Mouse (Mus musculus) heart, embryonic 13.5 days (tissue): ENCODE results near the gene Banp. TPM values are rescaled to one million over a fixed set of nuclear protein-coding genes. Genes with fewer than 3 reads are reported as not detected.

Source experiments
- ATAC-seq: fragments of 200-750 bp; cut with Nextera tagmentation; 2 replicates; pipeline ENCODE4 v1.8.0; 2017; ENCODE audit warnings: moderate TSS enrichment; ENCODE audit not compliant: insufficient number of reproducible peaks, low FRiP score, low TSS enrichment; ENCODE audit errors: extremely low read depth
- H3K27ac ChIP-seq: fragments of 300-500 bp; sonication (generic); replicated peaks from 2 replicates; pipeline ENCODE4 v1.5.1; 2015; ENCODE audit warnings: moderate library complexity, mild to moderate bottlenecking, inconsistent platforms
- H3K27me3 ChIP-seq: fragments of 300-500 bp; sonication (generic); replicated peaks from 2 replicates; pipeline ENCODE4 v1.6.1; 2015; ENCODE audit warnings: mild to moderate bottlenecking, inconsistent platforms
- H3K36me3 ChIP-seq: fragments of 300-500 bp; sonication (generic); 2 replicates; pipeline ENCODE4 v1.6.1; 2015; ENCODE audit warnings: mild to moderate bottlenecking, inconsistent platforms
- H3K4me1 ChIP-seq: fragments of 300-500 bp; sonication (generic); 2 replicates; pipeline ENCODE4 v1.6.1; 2015; ENCODE audit warnings: inconsistent platforms
- H3K4me2 ChIP-seq: fragments of 300-500 bp; sonication (generic); 2 replicates; pipeline ENCODE4 v1.6.1; 2015; ENCODE audit warnings: inconsistent platforms, mild to moderate bottlenecking, moderate library complexity
- H3K4me3 ChIP-seq: fragments of 300-500 bp; sonication (generic); 2 replicates; pipeline ENCODE4 v1.5.1; 2015; ENCODE audit warnings: moderate library complexity, mild to moderate bottlenecking, inconsistent platforms
- H3K9ac ChIP-seq: fragments of 300-500 bp; sonication (generic); 2 replicates; pipeline ENCODE4 v1.6.1; 2015; ENCODE audit warnings: inconsistent platforms, mild to moderate bottlenecking, moderate library complexity
- H3K9me3 ChIP-seq: fragments of 300-500 bp; sonication (generic); 2 replicates; pipeline ENCODE4 v1.6.1; 2016; ENCODE audit warnings: inconsistent platforms
- WGBS: fragments of 180-500 bp; shearing (Covaris S2); methylation state at CpG from one replicate; pipeline ENCODE4 v1.1.7; 2015; ENCODE audit warnings: mixed read lengths; 5-methylcytosine and 5-hydroxymethylcytosine counted together
- polyA plus RNA-seq: library from polyadenylated mRNA; unstranded; fragments of >200 nt; fragmentation: Nextera tagmentation; extraction: Ambion mirVana; gene quantifications from 2 replicates; pipeline ENCODE4 v1.2.1, GENCODE M21; 2015

The Banp gene
- polyA plus RNA-seq, 1 experiment from 2014 or later: 23.1 TPM

GRCm38 (mm10) chr8:121990506-121991255 is 41.1 kb downstream of the Banp start:
- Histone ChIP-seq H3K4me3 (no peak overlapping the region), H3K36me3 (peaks cover 94% of the 10 kb centered on the region), H3K4me1 (peaks cover 10% of the 10 kb centered on the region), H3K4me2 (no peak overlapping the region), H3K27me3 (no peaks in the 10 kb centered on the region), H3K9ac (no peak overlapping the region), H3K9me3 (no peaks in the 10 kb centered on the region), H3K27ac (no peak overlapping the region)
- ATAC-seq: no peak
- WGBS: 78% methylated on average over 9 of the region's 9 CpGs

- no peak overlapping the region for H3K4me3 ChIP-seq
- H3K36me3 ChIP-seq: peaks cover 96% of the 10 kb centered on the region
- H3K4me1 ChIP-seq: peaks cover 10% of the 10 kb centered on the region
- no peaks in the 10 kb centered on the region for H3K9me3 ChIP-seq
- H3K9ac ChIP-seq: no peak overlapping the region
- ATAC-seq: no peak
- H3K27ac ChIP-seq: no peak overlapping the region
- 84% methylated on average over 7 of the region's 7 CpGs for WGBS
- no peaks in the 10 kb centered on the region for H3K27me3 ChIP-seq
- H3K4me2 ChIP-seq: no peak overlapping the region
Measured at GRCm38 (mm10) chr8:121991611-121992010, 42.1 kb downstream of the Banp start.

DNA sequence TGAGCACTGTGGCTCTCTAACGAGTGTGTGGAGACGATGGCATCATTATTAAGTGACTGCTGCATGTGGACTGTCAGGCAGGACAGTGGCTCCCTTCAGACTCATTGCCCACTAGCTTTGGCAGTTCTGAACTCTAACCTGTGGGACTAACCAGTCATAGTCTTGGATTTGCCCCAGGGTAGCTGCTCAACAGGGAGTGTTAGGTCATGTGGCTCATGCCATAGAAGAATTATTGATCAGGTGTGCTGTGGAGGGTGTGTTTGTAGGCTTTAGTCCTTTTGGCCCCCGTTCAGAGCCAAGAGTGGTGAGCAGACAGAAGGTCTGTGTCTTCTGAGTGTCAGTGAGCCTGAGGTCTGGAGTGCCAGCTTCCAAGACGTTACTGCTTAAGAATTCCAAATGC is 43.4 kb downstream of the Banp start:
- H3K4me2 ChIP-seq: no peak overlapping the region
- no peak overlapping the region for H3K27ac ChIP-seq
- H3K36me3 ChIP-seq: peaks cover 97% of the 10 kb centered on the region
- H3K27me3 ChIP-seq: no peaks in the 10 kb centered on the region
- peaks cover 10% of the 10 kb centered on the region for H3K4me1 ChIP-seq
- WGBS: 76% methylated on average over 4 of the region's 4 CpGs
- H3K9ac ChIP-seq: no peak overlapping the region
- no peak for ATAC-seq
- H3K4me3 ChIP-seq: no peak overlapping the region
- no peaks in the 10 kb centered on the region for H3K9me3 ChIP-seq

GRCm38 (mm10) chr8:121995112-121995511 is 45.6 kb downstream of the Banp start:
- Histone ChIP-seq H3K4me3 (no peak overlapping the region), H3K36me3 (peaks cover 98% of the 10 kb centered on the region), H3K4me1 (peaks cover 10% of the 10 kb centered on the region), H3K9me3 (no peaks in the 10 kb centered on the region), H3K27ac (no peak overlapping the region; the same call in 1 of the 2 replicates), H3K4me2 (no peak overlapping the region), H3K9ac (no peak overlapping the region), H3K27me3 (no peaks in the 10 kb centered on the region)
- 48% methylated on average over 4 of the region's 4 CpGs for WGBS
- ATAC-seq: no peak

DNA sequence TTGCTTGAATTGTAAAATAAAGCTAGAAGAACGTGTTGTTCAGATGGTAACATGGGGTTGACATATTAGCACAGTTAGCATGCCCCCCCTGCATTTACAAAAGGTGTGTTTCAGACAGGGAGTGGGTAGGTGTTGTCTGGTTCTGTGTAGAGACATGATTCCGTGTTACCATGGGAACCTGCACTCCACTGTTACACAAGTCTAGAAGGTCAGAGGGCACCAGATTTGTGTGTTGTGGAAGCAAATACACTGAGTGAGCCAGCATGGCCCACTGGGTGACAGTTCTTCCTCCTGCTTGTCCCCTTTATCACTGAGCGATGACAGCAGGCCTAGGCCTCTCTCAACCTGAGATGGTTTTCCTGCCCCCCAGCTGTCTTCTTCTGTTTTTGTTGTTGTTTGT is 46.3 kb downstream of the Banp start:
- Histone ChIP-seq H3K27ac (no peak overlapping the region), H3K27me3 (no peaks in the 10 kb centered on the region), H3K4me3 (no peak overlapping the region), H3K9ac (no peak overlapping the region), H3K4me1 (peaks cover 10% of the 10 kb centered on the region), H3K9me3 (no peaks in the 10 kb centered on the region), H3K36me3 (peaks cover 98% of the 10 kb centered on the region), H3K4me2 (no peak overlapping the region)
- 85% methylated on average over 3 of the region's 3 CpGs for WGBS
- ATAC-seq: no peak

DNA sequence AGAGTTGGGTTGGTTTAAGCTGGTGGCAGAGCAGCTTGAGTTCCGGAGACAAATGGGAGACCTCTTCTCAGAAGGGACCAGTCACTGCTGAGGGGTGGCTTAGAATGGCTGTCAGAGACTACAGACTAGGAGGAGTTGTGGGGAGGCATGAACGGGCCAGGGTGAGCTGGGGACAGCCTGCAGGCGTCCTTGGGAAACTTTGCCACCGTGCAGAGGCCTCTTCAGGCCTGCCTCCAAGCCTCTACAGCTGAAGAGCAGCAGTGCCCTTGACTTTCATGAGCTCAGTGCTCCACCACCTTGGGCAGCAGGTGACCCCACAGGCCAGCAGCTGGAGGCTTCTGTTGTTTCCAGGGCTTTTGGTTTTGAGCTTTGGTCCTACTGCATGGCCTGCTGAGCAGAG is 49.1 kb downstream of the Banp start:
- Histone ChIP-seq H3K27ac (no peak overlapping the region), H3K4me1 (peaks cover 14% of the 10 kb centered on the region), H3K9ac (no peak overlapping the region), H3K4me2 (no peak overlapping the region), H3K36me3 (peaks cover 97% of the 10 kb centered on the region), H3K4me3 (no peak overlapping the region), H3K9me3 (no peaks in the 10 kb centered on the region), H3K27me3 (no peaks in the 10 kb centered on the region)
- WGBS: 89% methylated on average over 4 of the region's 4 CpGs
- ATAC-seq: no peak

DNA sequence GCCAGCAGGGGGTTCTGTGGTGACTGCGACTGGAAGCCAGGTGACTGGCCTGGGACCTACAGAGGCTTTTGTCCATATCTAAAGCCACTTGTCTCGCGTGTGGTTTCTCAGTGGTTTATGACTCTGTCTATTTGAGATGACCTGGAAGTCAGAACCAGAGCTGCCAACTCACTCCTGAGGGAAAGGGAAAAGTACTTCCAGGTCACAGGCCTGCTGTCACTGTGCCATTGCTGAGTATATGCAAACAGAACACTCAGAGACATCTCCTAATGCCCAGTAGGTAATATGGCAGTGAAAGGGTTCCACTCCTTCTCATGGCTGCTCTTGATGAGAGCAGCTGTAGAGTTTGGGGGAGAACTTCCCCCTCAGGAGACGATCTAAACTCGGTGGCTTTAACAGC is 49.7 kb downstream of the Banp start:
- Histone ChIP-seq H3K36me3 (peaks cover 99% of the 10 kb centered on the region), H3K4me3 (no peak overlapping the region), H3K27ac (no peak overlapping the region), H3K9ac (no peak overlapping the region), H3K9me3 (no peaks in the 10 kb centered on the region), H3K4me2 (no peak overlapping the region), H3K4me1 (peaks cover 18% of the 10 kb centered on the region), H3K27me3 (no peaks in the 10 kb centered on the region)
- ATAC-seq: no peak
- WGBS: 86% methylated on average over 5 of the region's 5 CpGs

GRCm38 (mm10) chr8:122001339-122002115 is 52.0 kb downstream of the Banp start:
- peaks cover 96% of the 10 kb centered on the region for H3K36me3 ChIP-seq
- H3K4me3 ChIP-seq: no peak overlapping the region
- H3K27me3 ChIP-seq: no peaks in the 10 kb centered on the region
- H3K4me1 ChIP-seq: 0 out of 2 replicates have a peak, but pooled peaks cover 8% of the 10 kb centered on the region
- WGBS: 80% methylated on average over 15 of the region's 15 CpGs
- H3K4me2 ChIP-seq: no peak overlapping the region
- H3K27ac ChIP-seq: no peak overlapping the region
- no peak overlapping the region for H3K9ac ChIP-seq
- ATAC-seq: no peak
- no peaks in the 10 kb centered on the region for H3K9me3 ChIP-seq

GRCm38 (mm10) chr8:122003646-122004045 is 54.1 kb downstream of the Banp start:
- no peak overlapping the region for H3K9ac ChIP-seq
- H3K36me3 ChIP-seq: peaks cover 96% of the 10 kb centered on the region
- H3K4me2 ChIP-seq: no peak overlapping the region
- H3K4me3 ChIP-seq: no peak overlapping the region
- H3K9me3 ChIP-seq: no peaks in the 10 kb centered on the region
- no peaks in the 10 kb centered on the region for H3K27me3 ChIP-seq
- WGBS: 80% methylated on average over 8 of the region's 8 CpGs
- peaks cover 10% of the 10 kb centered on the region; the same call in 1 of the 2 replicates for H3K4me1 ChIP-seq
- no peak for ATAC-seq
- H3K27ac ChIP-seq: no peak overlapping the region

GRCm38 (mm10) chr8:122004131-122004530 is 54.6 kb downstream of the Banp start:
- Histone ChIP-seq H3K9ac (no peak overlapping the region), H3K4me3 (no peak overlapping the region), H3K36me3 (peaks cover 96% of the 10 kb centered on the region), H3K4me1 (peaks cover 12% of the 10 kb centered on the region; the same call in 1 of the 2 replicates), H3K4me2 (no peak overlapping the region), H3K27ac (no peak overlapping the region), H3K9me3 (no peaks in the 10 kb centered on the region), H3K27me3 (no peaks in the 10 kb centered on the region)
- ATAC-seq: no peak
- 81% methylated on average over 5 of the region's 5 CpGs for WGBS

DNA sequence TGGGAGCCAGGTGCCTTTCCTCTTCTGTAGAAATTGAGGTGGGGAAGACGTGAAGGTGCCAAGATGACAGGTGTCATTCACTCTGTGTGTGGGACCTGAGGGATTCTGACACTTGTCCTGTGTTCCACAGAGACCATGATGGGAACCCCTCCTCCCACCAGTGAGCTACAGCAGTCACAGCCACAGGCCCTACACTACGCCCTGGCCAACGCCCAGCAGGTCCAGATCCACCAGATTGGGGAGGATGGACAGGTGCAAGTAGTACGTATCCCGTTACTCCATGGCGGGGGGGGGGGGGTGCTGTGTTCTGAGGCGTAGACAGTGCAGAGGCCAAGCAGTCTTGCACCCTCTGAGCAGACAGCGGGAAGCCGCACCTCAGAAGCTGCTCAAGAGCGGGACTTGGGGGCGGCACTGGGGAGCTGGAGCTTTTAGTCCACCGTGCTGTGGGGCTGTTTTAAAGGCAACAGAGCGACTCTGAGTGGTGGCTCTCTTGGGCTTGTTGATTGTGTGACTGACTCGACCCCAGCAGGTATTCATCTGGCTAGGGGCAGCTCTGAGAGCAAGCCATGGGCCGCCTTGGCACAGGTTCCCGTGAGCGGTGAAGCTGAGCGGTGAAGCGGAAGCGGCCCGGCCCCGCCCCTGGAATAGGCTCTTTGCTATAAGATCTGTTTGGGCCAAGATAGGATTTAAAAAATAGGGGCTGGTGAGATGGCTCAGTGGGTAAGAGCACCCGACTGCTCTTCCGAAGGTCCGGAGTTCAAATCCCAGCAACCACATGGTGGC is 56.1 kb downstream of the Banp start:
- ATAC-seq: no peak
- Histone ChIP-seq H3K27me3 (no peaks in the 10 kb centered on the region), H3K9me3 (no peaks in the 10 kb centered on the region), H3K4me1 (peaks cover 18% of the 10 kb centered on the region), H3K27ac (no peak overlapping the region), H3K36me3 (peaks cover 91% of the 10 kb centered on the region), H3K9ac (no peak overlapping the region), H3K4me3 (no peak overlapping the region), H3K4me2 (no peak overlapping the region)
- 90% methylated on average over 25 of the region's 25 CpGs for WGBS
